Mouse (Mus musculus): Measurements from ENCODE around the gene Pfdn6.

DNA sequence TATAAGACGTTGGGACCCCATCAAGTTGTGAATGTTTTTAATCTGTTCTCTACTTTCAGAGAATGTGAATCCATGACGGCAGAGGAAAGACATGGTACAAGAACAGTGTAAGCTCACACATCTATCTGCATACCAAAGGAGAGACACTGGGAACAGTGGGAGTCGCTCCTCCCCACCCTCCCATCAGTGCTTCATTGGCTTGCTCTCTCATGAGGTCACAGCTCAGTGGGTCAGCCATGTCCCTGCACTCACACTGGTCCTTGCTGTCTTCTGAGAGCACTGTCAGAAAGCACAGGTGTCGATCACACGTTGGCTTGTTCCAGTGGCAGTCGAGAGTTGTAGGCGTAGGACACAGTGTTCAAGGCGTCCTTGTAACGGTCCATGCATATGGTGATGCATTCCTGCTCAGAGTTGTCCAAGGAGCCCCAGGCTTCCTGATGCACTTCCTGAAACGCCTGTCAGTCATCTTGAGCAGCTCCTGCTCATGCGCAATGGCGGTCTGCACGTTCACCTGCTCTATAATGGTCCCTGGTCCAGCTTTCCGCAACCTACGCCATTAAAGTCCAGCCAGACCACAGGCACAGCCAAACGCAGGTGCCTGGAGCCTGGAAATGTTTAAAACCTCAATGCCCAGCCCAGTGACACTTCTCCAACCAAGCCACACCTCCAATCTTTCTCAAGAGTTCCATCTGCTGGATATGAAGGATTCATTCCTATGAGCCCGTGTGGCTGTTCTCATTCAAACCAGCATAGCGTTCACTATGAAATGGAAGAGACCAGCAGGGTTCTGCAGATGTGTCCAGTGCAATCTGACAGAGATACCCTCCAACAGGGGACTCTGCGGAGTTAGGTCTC lies 40.3 kb upstream of the Pfdn6 start:
- TF ChIP-seq CTCF (IDR thresholded peaks at IDR 0.05) (no peak), POLR2A (IDR thresholded peaks at IDR 0.05; ENCODE audit: insufficient read depth, low read depth, low read length) (no peak), EP300 (IDR thresholded peaks at IDR 0.05; ENCODE audit: insufficient read depth, low read depth, low read length) (no peak)
